Mouse (Mus musculus): ENCODE results near the gene Fkbp6.

Fkbp6 gene

DNA sequence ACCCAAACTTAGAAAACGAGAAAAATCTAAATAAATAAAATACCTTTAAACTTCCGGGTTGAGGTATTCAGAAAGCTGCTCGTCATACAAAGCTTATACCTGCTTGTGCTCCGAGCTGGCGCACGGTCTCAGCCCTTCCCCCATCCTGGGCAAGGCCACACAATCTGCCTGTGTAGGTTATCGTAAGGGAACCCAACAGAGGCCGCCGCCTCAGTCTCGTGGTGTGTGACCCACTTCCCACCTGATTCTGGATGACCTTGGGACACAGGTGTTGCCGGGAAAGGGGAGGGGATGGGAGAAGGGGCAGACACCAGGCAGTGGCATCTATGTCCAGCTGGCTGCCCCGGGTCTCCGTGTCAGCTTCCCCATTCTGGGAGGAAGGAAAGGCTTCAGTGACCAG lies 1.8 kb upstream of the Fkbp6 start:
- DNase-seq (ENCODE audit: low read depth): no peak

DNA sequence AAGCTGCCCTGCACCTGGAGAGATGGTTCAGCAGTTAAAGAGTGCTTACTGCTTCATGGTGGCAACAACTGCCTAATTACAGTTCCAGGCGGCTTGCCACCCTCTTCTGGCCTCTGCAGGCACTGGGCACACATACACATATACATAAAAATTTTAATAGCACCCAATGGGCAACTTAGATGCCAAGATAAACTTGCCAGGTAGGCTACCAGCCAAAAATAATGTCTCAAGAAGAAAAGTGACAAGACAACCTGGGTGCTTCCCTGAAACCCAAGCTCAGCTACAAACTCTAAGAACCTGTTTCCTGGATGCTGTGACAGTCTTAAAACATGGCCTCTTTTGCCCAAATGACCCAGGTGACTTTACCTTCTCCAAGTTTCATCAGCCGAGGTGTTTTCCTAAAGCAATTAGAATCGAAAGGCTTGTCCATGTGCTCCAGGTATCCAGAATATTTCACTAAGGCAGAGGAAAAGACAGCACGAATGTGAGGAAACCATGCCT lies 2.3 kb downstream of the Fkbp6 start:
- no peak for DNase-seq (ENCODE audit: low read depth)

DNA sequence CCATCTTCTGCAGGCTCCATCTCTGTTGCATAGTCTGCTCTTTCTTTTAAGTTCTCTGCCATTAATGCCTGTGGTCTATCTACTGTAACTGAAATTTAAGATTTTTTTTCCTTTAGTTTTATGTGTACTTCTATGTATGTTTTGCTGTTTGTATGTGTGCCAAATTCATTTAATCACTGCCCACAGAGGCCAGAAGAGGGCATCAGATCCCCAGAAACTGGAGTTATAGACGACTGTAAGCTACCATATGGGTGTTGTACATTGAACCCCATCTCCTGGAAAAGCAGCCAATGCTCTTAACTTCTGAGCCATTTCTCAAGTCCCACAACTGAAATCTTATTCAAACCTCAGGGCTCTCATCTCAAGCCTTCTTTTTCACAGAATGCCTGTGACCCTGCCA lies 3.4 kb downstream of the Fkbp6 start:
- DNase-seq (ENCODE audit: low read depth): no peak

DNA sequence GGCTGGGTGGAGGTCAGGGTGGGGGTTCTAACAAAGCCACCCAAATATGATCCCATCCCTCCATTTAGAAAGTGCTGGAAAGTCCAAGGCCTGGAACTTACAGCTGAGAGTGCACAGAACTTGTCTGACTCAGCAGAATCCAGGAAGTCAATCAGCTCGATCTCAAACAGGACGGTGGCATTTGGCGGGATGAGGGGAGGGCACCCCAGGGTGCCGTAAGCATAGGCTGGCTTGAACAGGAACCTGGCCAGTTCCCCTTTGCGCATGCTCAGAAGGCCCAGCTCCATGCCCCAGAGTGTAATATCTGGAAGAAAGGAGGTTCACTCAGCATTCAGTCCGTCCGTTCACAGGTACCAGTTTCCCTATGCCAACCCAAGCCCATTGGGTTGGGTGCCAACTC lies 3.9 kb downstream of the Fkbp6 start:
- DNase-seq (ENCODE audit: low read depth): no peak

DNA sequence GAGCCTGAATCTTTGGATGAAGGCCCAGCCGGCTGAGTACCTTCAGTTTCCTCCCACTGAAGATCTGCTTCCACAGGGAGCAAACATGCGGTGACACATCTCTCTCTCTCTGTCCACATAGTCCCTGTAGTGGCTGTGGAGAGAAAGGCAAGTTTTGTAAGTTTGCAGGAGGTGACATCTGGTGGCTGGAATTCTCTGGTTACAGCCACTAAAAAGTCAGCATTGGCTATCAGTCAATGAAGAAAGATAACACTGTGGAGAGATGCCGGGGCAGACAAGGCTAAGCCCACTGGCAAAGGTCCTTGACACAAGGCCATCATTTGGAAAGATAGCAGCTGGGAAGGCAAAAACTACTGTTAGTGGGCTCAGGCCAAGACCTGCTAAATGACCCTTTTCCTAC lies 12.3 kb downstream of the Fkbp6 start:
- no peak for DNase-seq (ENCODE audit: low read depth)

DNA sequence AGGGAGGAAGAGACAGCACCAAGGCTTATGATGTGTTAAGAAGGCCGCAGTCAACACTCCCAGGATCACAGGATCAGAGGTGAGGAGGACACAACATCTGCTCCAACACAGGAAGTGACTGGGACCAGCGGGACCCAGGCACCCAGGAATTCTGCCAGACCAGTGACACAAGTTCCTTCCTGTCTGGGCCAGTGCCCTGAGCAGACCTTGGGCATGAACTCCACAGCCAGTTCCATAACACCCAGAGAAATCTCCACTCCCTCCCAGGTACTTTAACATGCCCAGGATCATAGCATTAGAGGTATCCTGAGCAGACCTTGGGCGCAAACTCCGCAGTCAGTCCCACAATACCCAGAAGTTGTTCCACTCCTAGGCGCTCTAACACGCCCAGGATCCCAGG lies 18.7 kb downstream of the Fkbp6 start:
- DNase-seq (ENCODE audit: low read depth): no peak

DNA sequence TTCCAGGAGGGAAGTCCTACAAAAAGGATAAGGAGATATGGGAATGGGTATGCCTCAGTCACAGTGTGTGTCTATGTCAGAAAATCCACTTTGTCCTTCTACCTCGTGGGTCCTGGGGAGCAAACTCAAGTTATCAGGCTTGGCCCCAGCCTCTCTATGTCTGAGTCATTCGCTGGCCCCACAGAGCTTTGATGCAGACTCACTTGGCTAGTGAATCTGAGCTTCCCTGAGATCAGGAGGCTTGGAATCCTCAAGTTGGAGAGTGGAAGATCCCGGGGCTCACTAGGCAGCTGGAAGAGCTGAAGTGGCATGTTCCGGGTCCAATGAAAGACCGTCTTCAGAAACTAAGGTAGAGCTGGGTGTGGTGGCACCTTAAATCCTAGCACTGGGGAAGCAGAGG lies 19.6 kb downstream of the Fkbp6 start:
- no peak for DNase-seq (ENCODE audit: low read depth)

DNA sequence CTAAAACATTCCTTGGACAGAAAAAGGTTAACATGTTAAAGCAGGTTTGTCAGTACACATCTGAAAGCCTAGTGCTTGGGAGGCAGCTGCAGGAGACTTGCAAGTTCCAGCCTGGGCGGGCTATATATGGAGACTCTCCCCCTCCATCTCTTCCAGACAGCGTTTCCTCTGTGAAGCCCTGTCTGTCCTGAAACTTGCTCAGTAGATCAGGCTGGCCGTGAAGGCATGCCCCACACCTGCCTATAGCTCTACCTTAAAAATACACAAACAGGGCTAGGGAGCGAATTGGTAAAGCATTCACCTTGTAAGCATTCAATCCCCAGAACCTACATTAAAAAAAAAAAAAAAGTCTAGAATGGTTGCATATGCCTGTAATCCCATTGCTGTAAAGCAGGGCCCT lies 20.4 kb downstream of the Fkbp6 start:
- DNase-seq (ENCODE audit: low read depth): no peak

DNA sequence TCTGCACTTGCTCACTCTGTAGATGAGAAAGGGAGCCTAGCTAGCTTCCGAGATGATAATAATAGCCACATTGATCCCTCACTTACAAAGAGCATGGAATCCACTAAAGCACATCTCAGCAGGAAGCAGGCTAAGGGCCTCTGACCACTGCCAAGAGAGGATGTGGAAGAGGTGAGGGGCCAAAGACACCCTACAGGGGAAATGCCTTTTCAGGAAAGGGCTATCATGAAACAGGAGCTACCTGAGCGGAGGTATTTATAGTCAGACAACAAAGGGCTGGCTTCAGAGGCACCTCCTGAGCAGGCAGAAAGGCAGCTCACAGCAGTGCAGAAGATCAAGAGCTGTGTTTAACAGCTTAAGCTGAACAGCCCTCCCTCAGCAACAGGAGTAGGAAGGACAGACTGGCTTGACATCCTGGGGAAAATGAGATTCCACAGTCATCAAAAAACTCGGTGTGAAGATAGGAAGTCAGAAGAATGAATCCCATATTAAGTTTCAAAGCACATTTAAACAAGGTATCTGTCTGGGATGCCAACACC lies 23.7 kb downstream of the Fkbp6 start:
- no peak for DNase-seq (ENCODE audit: low read depth)

DNA sequence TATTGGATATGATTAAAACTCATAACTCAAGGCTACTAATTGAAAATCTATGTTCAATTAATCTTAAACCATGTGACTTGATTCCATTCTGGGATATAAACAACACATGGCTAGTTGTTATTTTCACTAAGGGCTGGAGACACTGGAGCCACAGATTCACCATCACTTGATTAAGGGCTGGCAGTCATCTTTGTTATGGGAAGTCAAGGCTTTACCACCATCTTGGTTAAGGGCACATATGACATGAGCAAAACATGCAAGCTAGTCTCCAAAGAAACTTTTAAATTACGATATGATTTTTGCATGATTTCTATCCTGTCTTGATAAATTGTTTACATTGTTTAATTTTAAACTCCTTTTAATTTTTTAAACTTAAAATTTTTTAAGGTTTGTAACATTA lies 27.6 kb downstream of the Fkbp6 start:
- DNase-seq (ENCODE audit: low read depth): no peak

DNA sequence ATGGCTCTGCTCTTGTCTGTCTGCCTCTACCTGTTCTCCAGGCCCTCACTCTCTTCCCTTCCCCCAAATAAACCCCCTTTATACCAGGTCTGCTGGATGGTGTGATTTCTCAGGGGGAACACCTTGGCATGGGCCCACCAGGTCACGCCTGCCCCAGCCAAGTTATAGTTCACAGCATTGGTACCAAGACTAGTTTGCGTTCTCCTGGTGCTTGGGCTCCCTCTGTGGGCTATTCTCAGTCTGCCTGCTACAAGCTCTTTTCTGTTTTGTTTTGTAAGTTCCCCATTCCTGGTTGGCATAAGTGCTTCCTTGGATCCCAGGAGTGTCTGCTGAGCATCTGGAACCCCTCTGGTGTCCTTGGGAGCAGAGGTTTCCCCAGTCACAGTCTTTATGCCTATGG lies 30.0 kb downstream of the Fkbp6 start:
- no peak for DNase-seq (ENCODE audit: low read depth)

DNA sequence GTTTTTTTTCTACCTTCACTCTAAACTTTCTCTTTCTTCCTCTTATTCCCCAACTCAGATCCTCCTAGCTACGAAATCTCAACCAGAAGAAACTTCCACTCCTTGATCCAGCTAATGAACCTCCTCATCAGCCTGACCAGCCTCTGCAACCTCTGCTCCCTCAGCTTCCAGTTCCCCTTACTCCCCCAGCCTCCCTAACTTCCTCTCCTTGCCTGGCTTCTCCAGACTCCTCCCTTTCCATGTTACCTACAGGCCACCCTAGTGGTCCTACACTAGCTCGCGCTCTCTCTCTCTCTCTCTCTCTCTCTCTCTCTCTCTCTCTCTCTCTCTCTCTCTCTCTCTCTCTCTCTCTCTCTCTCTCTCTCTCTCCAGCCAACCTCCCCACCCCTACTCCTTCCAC lies 33.7 kb downstream of the Fkbp6 start:
- no peak for DNase-seq (ENCODE audit: low read depth)

DNA sequence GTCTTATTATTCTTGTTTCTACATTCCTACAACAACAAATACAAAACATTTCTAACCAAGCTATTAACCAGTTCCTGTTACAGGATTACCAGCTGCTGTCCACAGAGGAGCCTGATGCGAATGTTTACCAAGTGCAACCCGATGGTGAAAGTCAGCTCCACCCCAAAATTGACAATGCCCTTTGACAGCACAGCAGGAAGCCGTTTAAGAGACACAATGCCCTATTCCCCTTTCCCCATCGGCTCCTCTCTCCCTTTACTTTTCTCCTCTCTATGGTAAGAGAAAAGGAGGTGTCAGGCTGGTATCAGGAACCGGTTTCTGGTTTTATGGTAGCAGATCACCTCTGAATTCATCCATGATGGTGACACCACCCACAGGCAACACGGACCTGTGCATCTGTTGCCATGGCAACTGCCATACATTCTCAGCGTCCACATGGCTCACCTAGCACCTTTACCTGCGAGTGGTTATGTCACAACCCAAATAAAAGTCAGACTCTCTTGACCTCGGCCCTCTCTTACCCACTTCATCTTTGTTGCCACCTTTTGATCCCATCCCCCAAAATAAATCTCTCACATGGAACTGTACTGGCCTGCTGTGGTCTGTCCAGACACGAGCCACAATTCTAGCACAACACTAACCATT lies 43.4 kb downstream of the Fkbp6 start:
- no peak for DNase-seq (ENCODE audit: low read depth)

DNA sequence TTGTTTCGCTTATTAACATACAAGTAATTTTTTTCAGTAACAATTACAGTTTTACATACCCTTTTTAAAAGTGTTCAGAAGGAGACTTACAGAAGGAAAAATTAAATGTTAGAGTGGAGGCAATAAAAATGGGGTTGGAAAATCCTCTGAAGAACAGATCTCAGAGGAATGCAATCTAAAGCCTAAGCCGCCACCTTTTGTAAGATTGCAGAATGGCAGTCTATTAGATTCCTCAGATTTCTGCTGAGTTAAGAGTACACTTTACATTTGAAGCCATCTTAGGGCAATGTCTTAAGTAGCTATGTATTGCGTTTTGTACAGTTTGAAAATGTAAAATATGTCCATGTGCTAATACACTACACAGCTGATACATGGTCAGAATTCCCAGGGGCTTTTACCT lies 47.4 kb downstream of the Fkbp6 start:
- no peak for DNase-seq (ENCODE audit: low read depth)

DNA sequence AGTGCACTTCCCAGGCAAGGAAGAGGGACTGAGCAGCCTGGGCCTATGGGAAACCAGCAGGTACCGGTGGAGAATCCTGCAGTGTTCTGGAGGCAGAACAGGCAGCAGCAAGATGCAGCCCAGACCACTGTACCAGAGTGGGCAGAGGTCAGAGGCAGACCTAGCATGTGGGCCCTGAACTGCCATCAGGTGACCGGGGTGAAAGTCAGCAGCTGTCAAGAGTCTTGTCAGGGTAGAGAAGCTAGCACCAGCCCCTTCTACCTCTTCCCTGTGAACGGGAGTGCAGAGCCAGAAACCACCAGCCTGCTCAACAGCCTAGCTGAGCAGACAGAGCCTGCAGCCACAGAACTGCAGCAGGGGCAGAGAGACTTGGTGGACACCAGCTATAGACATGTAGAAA lies 47.9 kb downstream of the Fkbp6 start:
- DNase-seq (ENCODE audit: low read depth): no peak

DNA sequence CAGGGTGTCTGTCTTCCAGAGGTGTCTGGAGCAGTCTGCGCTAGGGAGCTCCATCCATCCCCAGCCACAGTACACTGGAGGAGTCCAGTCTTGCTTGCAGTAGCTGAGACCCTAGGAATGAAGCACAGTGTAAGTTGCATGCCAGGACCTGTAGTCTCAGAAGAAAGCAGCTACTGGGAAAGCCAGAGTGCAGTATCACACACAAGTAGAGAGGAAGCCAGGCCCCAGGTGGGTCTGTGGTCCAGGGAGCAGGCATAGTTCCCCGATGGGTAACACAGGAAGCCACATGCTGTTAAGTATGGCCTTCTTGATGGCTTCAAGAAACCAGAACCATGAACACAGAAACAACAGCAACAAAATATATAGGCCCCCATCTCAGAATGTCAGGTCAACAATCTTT lies 57.8 kb downstream of the Fkbp6 start:
- no peak for DNase-seq (ENCODE audit: low read depth)

DNA sequence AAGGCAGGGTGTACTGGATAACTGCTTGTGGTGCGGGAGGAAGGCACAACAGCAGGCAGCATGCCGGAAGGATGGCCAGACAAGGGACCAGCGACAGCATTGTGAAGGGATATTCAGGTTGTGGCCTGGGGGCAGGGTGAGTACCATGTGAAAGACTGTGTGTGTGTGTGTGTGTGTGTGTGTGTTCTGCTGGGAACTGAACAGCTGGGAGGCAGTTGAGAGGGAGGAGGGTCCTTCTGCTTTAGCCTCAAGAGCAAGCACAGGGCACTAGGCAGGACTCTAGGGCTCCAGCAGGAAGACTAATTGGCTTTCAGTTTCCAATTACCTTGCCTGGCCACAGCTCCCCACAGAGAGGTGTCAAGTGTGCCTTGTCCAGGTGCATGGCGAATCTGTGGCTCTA lies 58.7 kb downstream of the Fkbp6 start:
- DNase-seq (ENCODE audit: low read depth): no peak

DNA sequence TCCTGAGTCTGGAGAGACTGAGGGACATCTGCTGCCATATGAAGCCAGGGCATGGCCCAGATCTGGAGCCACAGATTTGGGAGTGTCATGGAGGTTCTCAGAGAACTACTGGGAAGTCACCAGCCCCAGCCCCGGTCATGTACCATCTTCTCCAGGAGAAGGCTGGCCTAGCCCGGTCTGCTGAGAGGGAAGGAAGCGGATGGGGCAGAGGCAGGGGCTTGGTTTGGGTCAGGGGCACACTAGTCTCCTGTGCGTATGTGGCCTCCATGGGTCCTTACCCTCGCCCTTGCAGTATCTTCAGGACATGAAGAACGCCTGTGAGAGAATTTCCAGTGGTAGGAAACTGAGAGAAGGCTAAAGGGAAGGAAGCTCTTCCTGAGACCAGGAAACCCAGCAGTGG lies 59.1 kb downstream of the Fkbp6 start:
- no peak for DNase-seq (ENCODE audit: low read depth)

DNA sequence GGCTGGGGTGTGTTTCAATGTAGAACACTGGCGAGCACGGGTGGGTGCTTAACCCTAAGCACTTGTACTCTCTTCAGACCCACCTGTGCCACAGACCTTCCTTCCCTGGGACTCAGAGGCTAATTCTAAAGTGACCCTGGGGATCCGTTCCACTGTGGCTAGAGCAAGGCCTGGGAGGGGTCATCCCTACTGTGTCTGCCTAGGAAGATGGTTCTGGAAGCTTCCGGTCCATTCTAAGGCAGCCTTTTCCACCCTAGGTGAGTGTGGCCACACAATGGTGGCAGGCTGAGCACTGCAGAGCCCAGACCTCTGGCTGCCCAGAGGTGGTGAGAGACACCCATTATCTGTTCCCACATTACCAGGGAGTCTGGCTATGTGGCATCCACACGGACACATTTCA lies 62.9 kb downstream of the Fkbp6 start:
- no peak for DNase-seq (ENCODE audit: low read depth)

DNA sequence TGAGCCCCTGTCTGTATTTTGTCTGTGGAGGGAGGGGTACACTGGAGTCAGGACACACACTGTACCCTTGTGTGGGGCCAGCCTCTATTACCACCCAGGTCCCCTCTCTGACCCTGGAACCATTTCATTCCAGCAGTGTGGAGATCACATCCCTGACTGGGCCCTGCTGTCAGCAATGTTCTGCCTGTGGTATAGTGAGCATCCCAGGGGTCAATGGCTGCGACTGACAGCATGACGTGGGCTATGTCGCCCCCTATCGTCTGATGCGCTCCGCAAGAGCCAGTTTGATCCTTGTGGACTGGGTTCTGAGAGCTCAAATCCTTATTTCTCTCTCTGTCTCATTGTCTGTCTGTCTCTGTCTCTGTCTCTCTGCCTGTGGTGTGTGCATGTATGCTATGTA lies 63.7 kb downstream of the Fkbp6 start:
- DNase-seq (ENCODE audit: low read depth): peak; percentile 39

DNA sequence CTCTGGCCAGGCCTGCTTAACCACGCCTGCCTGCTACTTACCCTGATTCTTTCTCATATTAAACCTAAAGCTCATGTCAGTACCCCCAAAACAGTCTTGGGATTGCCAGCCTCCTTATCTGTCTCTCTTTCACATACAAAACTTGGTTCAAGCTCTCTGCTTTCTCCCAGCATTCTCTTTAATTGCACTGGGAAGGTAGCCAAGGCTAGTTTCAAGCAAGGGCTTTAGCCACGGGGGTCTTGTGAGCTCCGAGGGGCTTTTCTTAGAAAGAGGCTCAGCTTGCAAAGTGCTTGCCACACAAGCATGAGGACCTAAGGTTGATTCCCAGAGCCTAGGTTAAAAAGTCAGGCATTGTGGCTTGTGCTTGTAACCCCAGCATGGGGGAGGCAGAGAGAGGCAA lies 64.6 kb downstream of the Fkbp6 start:
- DNase-seq (ENCODE audit: low read depth): no peak

DNA sequence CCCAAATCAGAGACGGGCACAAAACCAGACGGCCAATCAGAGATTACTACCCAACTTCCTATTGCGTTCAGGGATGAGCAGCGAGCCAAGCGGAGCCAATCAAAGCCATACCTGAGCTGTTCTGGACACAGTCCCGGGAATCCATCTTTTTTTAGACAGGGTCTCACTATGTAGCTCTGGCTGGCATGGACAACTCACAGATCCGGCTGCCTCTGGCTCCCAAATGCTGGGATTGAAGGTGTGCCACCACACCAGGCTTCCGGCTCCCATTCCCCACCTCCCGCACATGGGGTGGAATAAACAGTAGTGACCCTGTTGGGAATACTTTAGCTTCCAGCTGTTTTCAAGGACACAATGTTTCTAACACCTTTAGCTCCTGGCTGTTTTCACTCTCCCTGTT lies 69.6 kb downstream of the Fkbp6 start:
- no peak for DNase-seq (ENCODE audit: low read depth)

DNA sequence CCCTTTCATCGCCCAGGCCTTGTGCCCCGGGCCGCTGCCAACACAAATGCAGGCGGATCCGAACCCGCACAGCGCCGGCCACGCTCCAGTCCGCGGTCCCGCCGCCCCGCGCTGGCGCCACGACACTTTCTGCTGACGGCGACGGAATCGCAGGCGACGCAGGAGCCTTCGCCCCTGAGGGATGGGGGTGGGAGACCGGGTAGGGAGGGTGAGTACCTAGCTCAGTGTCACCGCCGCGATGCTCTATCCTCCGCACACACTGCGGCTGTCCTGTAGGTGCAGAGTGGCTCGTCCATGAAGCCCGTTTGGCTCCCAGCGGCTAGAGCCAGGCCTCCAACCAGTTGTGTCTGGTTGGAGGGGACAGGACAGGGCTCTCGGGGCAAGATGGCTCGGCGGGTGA lies 73.2 kb downstream of the Fkbp6 start:
- no peak for DNase-seq (ENCODE audit: low read depth)

DNA sequence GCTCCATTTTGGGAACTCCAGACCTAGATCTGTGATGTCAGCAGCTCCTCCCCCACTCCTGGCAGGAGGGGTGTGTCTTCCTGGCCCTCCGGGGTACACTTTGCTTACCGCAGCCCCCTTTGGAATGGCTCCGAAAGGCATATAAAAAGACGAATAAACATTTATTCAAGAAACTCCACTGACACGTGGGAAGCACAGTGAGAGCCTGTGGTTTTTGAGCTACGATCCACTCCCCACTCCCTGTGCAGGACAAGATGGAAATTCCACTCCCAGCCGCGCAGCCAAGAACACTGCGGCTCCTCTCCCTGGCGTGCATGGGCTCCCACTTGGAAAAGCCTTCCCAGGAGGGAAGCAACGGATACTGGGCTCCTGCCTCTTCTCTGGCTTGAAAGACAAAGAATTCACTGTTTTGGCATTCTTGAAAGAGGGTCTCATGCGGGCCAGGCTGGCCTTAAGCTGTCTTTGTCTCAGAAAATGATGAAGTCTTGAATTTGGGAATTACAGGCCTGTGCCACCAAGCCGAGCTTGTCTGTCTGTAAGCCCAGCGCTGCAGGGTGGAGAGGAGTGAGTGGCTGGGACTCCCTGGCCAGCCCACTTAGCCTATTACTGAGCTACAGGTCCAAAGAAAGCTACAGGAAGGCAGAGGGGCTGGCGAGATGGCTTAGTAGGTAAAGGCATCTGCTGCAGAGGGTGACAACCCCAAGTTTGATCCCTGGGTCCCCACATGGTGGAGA lies 75.0 kb downstream of the Fkbp6 start:
- DNase-seq (ENCODE audit: low read depth): no peak

Data from c-Kit-positive CD71-positive TER-119-negative erythroid progenitor cells, embryonic 14.5 days (primary cell).